Mouse (Mus musculus) kidney, adult 11 months (tissue): Measurements from ENCODE around the gene Ppm1m.
A peak's percentile ranks its signal among the peaks of the same experiment; 100 is the strongest.

Experiments used
- DNase-seq: peaks from one replicate; pipeline ENCODE4 v3.0.0; 2022

Ppm1m gene

GRCm38 (mm10) chr9:106199535-106200272 is at the start of gene Ppm1m:
Gene Ppm1m (minus strand): TSS chr9:106199746.
- no peak for DNase-seq

GRCm38 (mm10) chr9:106242813-106243488 is 43.4 kb upstream of the Ppm1m start:
- no peak for DNase-seq

GRCm38 (mm10) chr9:106241541-106242164 is 42.1 kb upstream of the Ppm1m start:
- DNase-seq, result peak; percentile 79

GRCm38 (mm10) chr9:106237878-106238277 is 38.3 kb upstream of the Ppm1m start:
- DNase-seq, result no peak

GRCm38 (mm10) chr9:106237401-106237800 is 37.9 kb upstream of the Ppm1m start:
- DNase-seq, result no peak

GRCm38 (mm10) chr9:106236818-106237211 is 37.3 kb upstream of the Ppm1m start:
- DNase-seq, result peak; percentile 69

- DNase-seq, result peak; percentile 84
Observed at GRCm38 (mm10) chr9:106236156-106236817, 36.7 kb upstream of the Ppm1m start.

- peak; percentile 57 for DNase-seq
Observed at GRCm38 (mm10) chr9:106235194-106235830, 35.8 kb upstream of the Ppm1m start.

GRCm38 (mm10) chr9:106233953-106234352 is 34.4 kb upstream of the Ppm1m start:
- no peak for DNase-seq

- DNase-seq, result no peak
Observed at GRCm38 (mm10) chr9:106232956-106233355, 33.4 kb upstream of the Ppm1m start.

- DNase-seq, result no peak
Observed at GRCm38 (mm10) chr9:106231816-106232215, 32.3 kb upstream of the Ppm1m start.

GRCm38 (mm10) chr9:106231220-106231619 is 31.7 kb upstream of the Ppm1m start:
- no peak for DNase-seq

GRCm38 (mm10) chr9:106230734-106231106 is 31.2 kb upstream of the Ppm1m start:
- no peak for DNase-seq

- DNase-seq, result no peak
Observed at GRCm38 (mm10) chr9:106230051-106230733, 30.6 kb upstream of the Ppm1m start.

GRCm38 (mm10) chr9:106227790-106228429 is 28.4 kb upstream of the Ppm1m start:
- no peak for DNase-seq

- DNase-seq, result no peak
Observed at GRCm38 (mm10) chr9:106226151-106226682, 26.7 kb upstream of the Ppm1m start.

GRCm38 (mm10) chr9:106225469-106226150 is 26.1 kb upstream of the Ppm1m start:
- DNase-seq, result no peak

GRCm38 (mm10) chr9:106222994-106223393 is 23.4 kb upstream of the Ppm1m start:
- no peak for DNase-seq

GRCm38 (mm10) chr9:106222261-106222851 is 22.8 kb upstream of the Ppm1m start, which contains the start of gene Tlr9:
Gene Tlr9 (plus strand): TSS chr9:106222598.
- no peak for DNase-seq

- DNase-seq, result no peak
Observed at GRCm38 (mm10) chr9:106220894-106221523, 21.5 kb upstream of the Ppm1m start.
